Mouse (Mus musculus) skeletal muscle tissue, postnatal 0 days (tissue): ENCODE results near the gene Ceacam18. TPM values are rescaled to one million over a fixed set of nuclear protein-coding genes. Genes with fewer than 3 reads are reported as not detected.

Experiments used
- polyA plus RNA-seq: library from polyadenylated mRNA; unstranded; fragments of >200 nt; fragmentation: Nextera tagmentation; extraction: Ambion mirVana; gene quantifications from 2 replicates; pipeline ENCODE4 v1.2.1, GENCODE M21; 2015

Ceacam18 gene
- not detected in 2 replicates for polyA plus RNA-seq

GRCm38 (mm10) chr7:43634500-43634899 is at the start of gene Ceacam18:
Gene Ceacam18, plus strand, starts transcription at chr7:43634707.

GRCm38 (mm10) chr7:43606896-43607742 is 27.4 kb upstream of the Ceacam18 start, which contains the start of gene Zfp819:
Gene Zfp819, plus strand, starts transcription at chr7:43607169.

GRCm38 (mm10) chr7:43660002-43660401 is 25.5 kb downstream of the Ceacam18 start, which contains the start of gene Siglece:
Gene Siglece, minus strand, starts transcription at chr7:43660161.

GRCm38 (mm10) chr7:43671809-43672580 is 37.5 kb downstream of the Ceacam18 start, which contains the start of gene Ctu1:
Gene Ctu1, plus strand, starts transcription at chr7:43672016.

GRCm38 (mm10) chr7:43690118-43690517 is 55.6 kb downstream of the Ceacam18 start, which contains the start of gene Klk14:
Gene Klk14, plus strand, starts transcription at chr7:43690418.

Other genes starting within 250 kb of the Ceacam18 start
- gene Siglecg, start 226.5 kb upstream of the Ceacam18 start, polyA plus RNA-seq: 0.04 and 0.13 TPM in 2 replicates
- gene Lim2, start 207.0 kb upstream of the Ceacam18 start, polyA plus RNA-seq: not detected in 2 replicates
- 0.36 and 0.57 TPM in 2 replicates for gene Nkg7, start 197.6 kb upstream of the Ceacam18 start, polyA plus RNA-seq
- not detected in 2 replicates for gene Cldnd2, start 193.9 kb upstream of the Ceacam18 start, polyA plus RNA-seq
- gene Etfb, start 190.6 kb upstream of the Ceacam18 start, polyA plus RNA-seq: 797 TPM in 2 replicates
- not detected in 2 replicates for gene Gm45233, start 190.6 kb upstream of the Ceacam18 start, polyA plus RNA-seq
- 3.4 and 4.3 TPM in 2 replicates for gene Vsig10l, start 171.6 kb upstream of the Ceacam18 start, polyA plus RNA-seq
- 0.09 TPM in 1 of 2 replicates, not detected in the other for gene Iglon5, start 144.6 kb upstream of the Ceacam18 start, polyA plus RNA-seq
- not detected in 2 replicates for gene 4931406B18Rik, start 128.8 kb upstream of the Ceacam18 start, polyA plus RNA-seq
- gene Cd33, start 90.3 kb upstream of the Ceacam18 start, polyA plus RNA-seq: 2.8 and 3.1 TPM in 2 replicates
- 0.95 and 1.0 TPM in 2 replicates for gene Zfp658, start 72.5 kb upstream of the Ceacam18 start, polyA plus RNA-seq
- gene Zfp719, start 55.1 kb upstream of the Ceacam18 start, polyA plus RNA-seq: 3.7 and 4.3 TPM in 2 replicates
- gene Zfp819, start 27.5 kb upstream of the Ceacam18 start, polyA plus RNA-seq: not detected in 2 replicates
- gene Siglece, start 25.5 kb downstream of the Ceacam18 start, polyA plus RNA-seq: 0.77 and 0.99 TPM in 2 replicates
- 3.7 and 4.7 TPM in 2 replicates for gene Ctu1, start 37.3 kb downstream of the Ceacam18 start, polyA plus RNA-seq
- gene Klk14, start 55.7 kb downstream of the Ceacam18 start, polyA plus RNA-seq: not detected in 2 replicates
- 0.74 TPM in 1 of 2 replicates, not detected in the other for gene Klk13, start 77.9 kb downstream of the Ceacam18 start, polyA plus RNA-seq
- not detected in 2 replicates for gene Klk12, start 134.2 kb downstream of the Ceacam18 start, polyA plus RNA-seq
- 1.3 TPM in 1 of 2 replicates, not detected in the other for gene Klk11, start 139.9 kb downstream of the Ceacam18 start, polyA plus RNA-seq
- gene Klk10, start 146.3 kb downstream of the Ceacam18 start, polyA plus RNA-seq: 0.65 and 1.5 TPM in 2 replicates
- 1.6 TPM in 1 of 2 replicates, not detected in the other for gene Klk9, start 157.2 kb downstream of the Ceacam18 start, polyA plus RNA-seq
- 5.1 and 9.2 TPM in 2 replicates for gene Klk8, start 162.9 kb downstream of the Ceacam18 start, polyA plus RNA-seq
- gene Klk7, start 176.6 kb downstream of the Ceacam18 start, polyA plus RNA-seq: 8.1 TPM in 1 of 2 replicates, not detected in the other
- not detected in 2 replicates for gene Klk6, start 189.8 kb downstream of the Ceacam18 start, polyA plus RNA-seq
- 8.0 TPM in 1 of 2 replicates, not detected in the other for gene Klk5, start 207.3 kb downstream of the Ceacam18 start, polyA plus RNA-seq
- gene Klk4, start 246.5 kb downstream of the Ceacam18 start, polyA plus RNA-seq: not detected in 2 replicates